Mouse (Mus musculus): ENCODE data around the gene Zp1. TPM values are rescaled to one million over a fixed set of nuclear protein-coding genes. Genes with fewer than 3 reads are reported as not detected.

Zp1 gene
- polyA plus RNA-seq, 1 experiment = not detected

DNA sequence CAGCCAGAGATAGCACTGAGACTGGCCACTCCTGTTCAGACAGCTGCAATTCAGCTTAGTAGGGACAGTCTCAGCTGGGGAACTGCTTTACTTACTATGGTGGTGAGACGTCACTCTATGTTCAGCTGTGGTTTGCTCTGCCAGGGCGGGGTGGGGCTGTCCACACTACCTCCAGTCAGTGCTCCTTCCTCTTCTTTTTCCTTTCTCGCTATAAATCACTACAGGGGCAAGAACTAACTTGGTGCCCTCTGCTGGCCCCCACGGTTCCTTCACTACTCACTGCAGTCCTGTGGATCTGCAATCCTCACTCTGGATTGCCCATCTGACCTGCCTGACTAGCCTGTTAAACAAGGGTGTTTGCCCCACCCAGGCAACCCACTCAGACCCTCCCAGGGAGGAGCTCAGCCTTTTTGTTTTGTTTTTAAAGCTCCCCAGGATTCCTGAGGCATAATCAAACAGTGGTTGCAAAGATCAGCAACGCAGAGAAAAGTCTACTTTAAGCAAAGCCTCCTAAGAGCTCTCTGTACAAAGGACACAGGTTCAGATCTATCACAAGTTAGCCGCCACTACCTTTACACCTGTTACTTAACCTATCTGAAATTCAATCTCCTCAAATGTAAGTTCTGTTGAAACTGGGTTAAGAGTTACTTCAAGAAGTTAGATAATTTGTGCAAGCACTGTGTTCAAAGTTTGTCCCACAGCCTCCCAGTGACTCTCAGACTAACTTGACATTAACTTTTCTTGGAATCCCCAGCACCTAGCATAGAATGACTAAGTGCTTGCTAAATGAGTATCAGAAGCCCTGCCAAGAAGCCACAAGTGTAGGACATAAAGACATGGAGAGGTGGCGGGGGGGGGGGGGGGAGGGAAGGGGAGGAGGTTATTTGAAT is 40.1 kb downstream of the Zp1 start:
- Histone ChIP-seq H3K9ac (ENCODE audit: low read depth, poor library complexity, severe bottlenecking) (no peak overlapping the region), H3K9me3 (replicated peaks; ENCODE audit: control insufficient read depth, insufficient read depth, low read length, poor library complexity, severe bottlenecking) (no peaks in the 10 kb centered on the region), H3K27ac (ENCODE audit: insufficient read depth, low read length) (no peak overlapping the region), H3K4me1 (ENCODE audit: control insufficient read depth, insufficient read depth, low read length) (peaks cover 3% of the 10 kb centered on the region), H3K27me3 (ENCODE audit: control insufficient read depth, insufficient read depth, low read length, poor library complexity, severe bottlenecking) (no peaks in the 10 kb centered on the region), H3K4me3 (ENCODE audit: low read depth, low read length) (peak overlapping the region; percentile 72; the same call in 1 of the 2 replicates), H3K36me3 (ENCODE audit: control insufficient read depth, insufficient read depth, low read length, poor library complexity, severe bottlenecking) (no peaks in the 10 kb centered on the region)
- TF ChIP-seq CTCF (IDR thresholded peaks at IDR 0.05; ENCODE audit: low read depth, low read length) (peak; percentile 10), POLR2A (IDR thresholded peaks at IDR 0.05; ENCODE audit: insufficient read depth, low read length) (no peak)

DNA sequence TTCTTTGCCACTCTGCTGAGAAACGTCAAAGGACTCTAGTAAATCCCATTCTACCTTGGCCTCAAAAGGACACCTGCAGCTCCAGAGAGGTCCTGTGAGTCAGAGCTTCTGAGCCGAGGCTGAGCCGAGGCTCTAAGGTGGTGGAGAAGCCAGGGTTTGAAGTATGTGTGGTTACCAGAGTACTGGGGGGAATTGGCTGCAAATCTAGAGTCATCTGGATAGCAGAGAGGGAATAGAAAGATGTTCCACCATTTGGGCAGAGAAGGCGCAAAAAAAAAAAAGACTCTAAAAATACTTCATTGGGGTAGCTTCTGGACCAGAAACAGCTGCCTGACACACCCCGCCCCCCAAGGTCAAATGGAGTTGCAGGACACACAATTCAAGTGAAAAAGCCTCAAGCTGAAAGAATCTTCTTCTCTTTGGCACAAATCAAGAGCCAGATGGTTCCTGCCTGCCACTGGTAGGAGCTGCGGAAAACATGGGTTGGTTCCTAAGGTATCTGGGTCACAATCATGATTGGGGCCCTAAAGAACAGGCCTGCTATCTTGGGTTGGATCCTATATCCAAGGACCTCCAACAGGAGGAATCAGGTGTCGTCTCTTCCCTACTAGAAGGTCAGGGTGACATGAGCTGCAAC is 42.1 kb downstream of the Zp1 start:
- peaks cover 3% of the 10 kb centered on the region for H3K4me1 ChIP-seq (ENCODE audit: control insufficient read depth, insufficient read depth, low read length)
- TF ChIP-seq POLR2A (IDR thresholded peaks at IDR 0.05; ENCODE audit: insufficient read depth, low read length) (no peak), EP300 (IDR thresholded peaks at IDR 0.05; ENCODE audit: insufficient read depth, low read depth, low read length) (no peak), CTCF (IDR thresholded peaks at IDR 0.05; ENCODE audit: low read depth, low read length) (no peak)
- H3K9ac ChIP-seq (ENCODE audit: low read depth, poor library complexity, severe bottlenecking) = no peak overlapping the region
- no peaks in the 10 kb centered on the region for H3K27me3 ChIP-seq (ENCODE audit: control insufficient read depth, insufficient read depth, low read length, poor library complexity, severe bottlenecking)
- H3K9me3 ChIP-seq (replicated peaks; ENCODE audit: control insufficient read depth, insufficient read depth, low read length, poor library complexity, severe bottlenecking) = no peaks in the 10 kb centered on the region
- no peaks in the 10 kb centered on the region for H3K36me3 ChIP-seq (ENCODE audit: control insufficient read depth, insufficient read depth, low read length, poor library complexity, severe bottlenecking)
- no peak overlapping the region for H3K4me3 ChIP-seq (ENCODE audit: low read depth, low read length)
- H3K27ac ChIP-seq (ENCODE audit: insufficient read depth, low read length) = no peak overlapping the region

DNA sequence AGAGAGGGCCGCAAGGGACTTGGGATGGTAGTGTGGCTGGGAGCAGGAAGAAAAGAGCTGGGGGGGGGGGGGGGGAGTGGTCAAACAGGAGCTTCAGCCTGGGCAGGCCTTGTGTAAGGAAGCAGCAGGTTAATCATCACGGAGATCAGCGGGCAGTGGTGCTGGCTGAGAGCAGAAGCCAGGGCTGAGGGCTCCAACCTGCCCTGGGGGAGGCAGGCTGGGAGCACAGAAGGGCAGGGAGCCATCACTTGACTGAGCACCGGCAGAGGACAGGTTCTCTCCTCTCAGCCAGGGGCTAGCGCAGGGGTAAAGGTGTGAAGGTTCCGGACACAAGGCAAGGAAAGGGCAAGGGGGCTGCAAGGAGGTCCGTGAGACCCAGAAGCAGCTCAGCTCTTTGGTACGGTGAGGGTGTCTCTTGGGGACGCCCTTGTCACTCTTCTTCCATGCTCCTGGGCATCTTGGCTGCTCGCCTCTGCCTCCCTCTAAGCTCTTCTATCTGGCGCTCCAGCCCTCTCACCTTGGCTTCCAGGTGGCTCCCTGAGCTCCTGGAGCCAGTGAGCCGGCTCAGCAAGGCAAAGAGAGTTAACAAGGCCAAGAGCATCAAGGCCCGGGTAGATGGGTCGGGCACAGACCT is 49.0 kb downstream of the Zp1 start:
- Histone ChIP-seq H3K4me1 (ENCODE audit: control insufficient read depth, insufficient read depth, low read length) (no peaks in the 10 kb centered on the region), H3K27ac (ENCODE audit: insufficient read depth, low read length) (no peak overlapping the region), H3K4me3 (ENCODE audit: low read depth, low read length) (no peak overlapping the region), H3K9me3 (replicated peaks; ENCODE audit: control insufficient read depth, insufficient read depth, low read length, poor library complexity, severe bottlenecking) (no peaks in the 10 kb centered on the region), H3K36me3 (ENCODE audit: control insufficient read depth, insufficient read depth, low read length, poor library complexity, severe bottlenecking) (no peaks in the 10 kb centered on the region), H3K9ac (ENCODE audit: low read depth, poor library complexity, severe bottlenecking) (no peak overlapping the region), H3K27me3 (ENCODE audit: control insufficient read depth, insufficient read depth, low read length, poor library complexity, severe bottlenecking) (no peaks in the 10 kb centered on the region)
- no peak for TF ChIP-seq CTCF (IDR thresholded peaks at IDR 0.05; ENCODE audit: low read depth, low read length)

DNA sequence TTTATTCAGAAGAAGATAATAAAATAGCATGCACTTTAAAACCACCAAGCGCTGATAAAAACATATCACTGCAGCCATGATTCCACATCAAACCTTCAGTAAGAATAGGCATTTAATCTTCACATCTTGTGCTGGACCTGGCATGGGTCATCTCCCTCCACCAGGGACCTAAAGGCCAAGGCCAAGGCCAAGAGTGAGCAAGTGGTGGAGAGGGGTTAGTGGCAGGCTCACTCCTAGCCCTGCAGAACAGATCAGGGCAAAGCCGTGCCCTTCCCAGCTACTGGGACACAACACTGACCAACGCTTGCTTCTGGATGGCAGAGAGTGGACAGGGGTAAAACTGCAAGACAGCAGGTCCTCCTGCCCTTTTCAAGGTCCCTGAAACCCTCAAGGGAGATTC is 49.8 kb downstream of the Zp1 start:
- Histone ChIP-seq H3K27me3 (ENCODE audit: control insufficient read depth, insufficient read depth, low read length, poor library complexity, severe bottlenecking) (no peaks in the 10 kb centered on the region), H3K9me3 (replicated peaks; ENCODE audit: control insufficient read depth, insufficient read depth, low read length, poor library complexity, severe bottlenecking) (no peaks in the 10 kb centered on the region), H3K4me1 (ENCODE audit: control insufficient read depth, insufficient read depth, low read length) (no peaks in the 10 kb centered on the region), H3K9ac (ENCODE audit: low read depth, poor library complexity, severe bottlenecking) (no peak overlapping the region), H3K27ac (ENCODE audit: insufficient read depth, low read length) (no peak overlapping the region), H3K4me3 (ENCODE audit: low read depth, low read length) (no peak overlapping the region), H3K36me3 (ENCODE audit: control insufficient read depth, insufficient read depth, low read length, poor library complexity, severe bottlenecking) (no peaks in the 10 kb centered on the region)
- TF ChIP-seq CTCF (IDR thresholded peaks at IDR 0.05; ENCODE audit: low read depth, low read length) (no peak), POLR2A (IDR thresholded peaks at IDR 0.05; ENCODE audit: insufficient read depth, low read length) (no peak), EP300 (IDR thresholded peaks at IDR 0.05; ENCODE audit: insufficient read depth, low read depth, low read length) (no peak)

DNA sequence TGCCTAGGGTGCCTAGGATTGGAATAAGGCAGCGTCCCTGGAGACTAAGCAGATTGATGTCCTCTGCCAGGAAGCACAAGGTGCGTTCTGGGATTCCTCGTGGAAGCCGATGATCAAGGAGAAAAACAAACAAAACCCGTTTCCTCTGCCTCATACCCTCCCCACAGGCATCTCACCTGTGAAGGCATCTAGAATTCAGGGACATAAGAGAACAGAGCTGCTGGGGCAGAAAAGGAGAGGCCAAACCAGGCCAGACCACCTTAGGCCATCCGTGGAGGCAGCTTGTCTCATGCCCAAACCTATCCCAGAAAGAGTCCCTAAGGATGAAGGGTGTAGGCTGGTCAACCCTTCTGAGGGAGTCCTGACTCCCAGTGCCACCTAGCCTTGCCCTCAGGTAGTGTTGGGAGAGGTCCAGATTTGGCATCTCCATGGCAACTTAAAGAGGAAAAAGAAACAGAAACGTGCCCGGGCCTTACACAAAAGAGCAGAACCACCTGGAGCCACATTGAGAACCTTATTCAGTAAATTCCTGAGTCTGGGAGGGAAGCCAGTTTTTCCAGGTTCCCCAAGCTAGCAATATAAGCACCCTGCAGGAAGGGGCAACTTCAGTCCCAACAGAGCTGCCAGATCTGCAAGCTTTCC is 50.4 kb downstream of the Zp1 start, which contains the start of gene Tmem132a:
Gene Tmem132a, minus strand, starts transcription at position 55 of the 642 bp plus-strand sequence.
- H3K36me3 ChIP-seq (ENCODE audit: control insufficient read depth, insufficient read depth, low read length, poor library complexity, severe bottlenecking) = no peaks in the 10 kb centered on the region
- TF ChIP-seq POLR2A (IDR thresholded peaks at IDR 0.05; ENCODE audit: insufficient read depth, low read length) = no peak
- no peak for TF ChIP-seq CTCF (IDR thresholded peaks at IDR 0.05; ENCODE audit: low read depth, low read length)
- TF ChIP-seq EP300 (IDR thresholded peaks at IDR 0.05; ENCODE audit: insufficient read depth, low read depth, low read length) = no peak
- H3K4me1 ChIP-seq (ENCODE audit: control insufficient read depth, insufficient read depth, low read length) = no peaks in the 10 kb centered on the region
- no peak within 1 kb of the TSS for H3K27ac ChIP-seq (ENCODE audit: insufficient read depth, low read length)
- H3K4me3 ChIP-seq (ENCODE audit: low read depth, low read length) = peak within 1 kb of the TSS; percentile 69
- no peaks in the 10 kb centered on the region for H3K9me3 ChIP-seq (replicated peaks; ENCODE audit: control insufficient read depth, insufficient read depth, low read length, poor library complexity, severe bottlenecking)
- H3K9ac ChIP-seq (ENCODE audit: low read depth, poor library complexity, severe bottlenecking) = peak within 1 kb of the TSS; percentile 62
- no peaks in the 10 kb centered on the region for H3K27me3 ChIP-seq (ENCODE audit: control insufficient read depth, insufficient read depth, low read length, poor library complexity, severe bottlenecking)
